Mouse (Mus musculus) limb, embryonic 14.5 days (tissue): ENCODE results near the gene Six1. TPM values are rescaled to one million over a fixed set of nuclear protein-coding genes. Genes with fewer than 3 reads are reported as not detected.

Experiments
- ATAC-seq: fragments of 200-750 bp; cut with Nextera tagmentation; 2 replicates; pipeline ENCODE4 v1.8.0; 2017; ENCODE audit warnings: low read depth, moderate number of reproducible peaks, moderate TSS enrichment; ENCODE audit not compliant: low FRiP score
- DNase-seq: peaks from one replicate; pipeline ENCODE4 v3.0.0-alpha.2; 2015; ENCODE audit warnings: low spot score
- H3K27ac ChIP-seq: fragments of 300-500 bp; sonication (generic); replicated peaks from 2 replicates; pipeline ENCODE4 v1.5.1; 2014; ENCODE audit warnings: low read depth, mild to moderate bottlenecking, low read length, moderate library complexity, mixed read lengths
- H3K27me3 ChIP-seq: fragments of 300-500 bp; sonication (generic); 2 replicates; pipeline ENCODE4 v1.6.1; 2014; ENCODE audit warnings: low read length, mixed read lengths; ENCODE audit not compliant: control insufficient read depth, insufficient read depth
- H3K36me3 ChIP-seq: fragments of 300-500 bp; sonication (generic); 2 replicates; pipeline ENCODE4 v1.6.1; 2014; ENCODE audit warnings: mild to moderate bottlenecking, low read length, moderate library complexity, mixed read lengths; ENCODE audit not compliant: control insufficient read depth, insufficient read depth
- H3K4me1 ChIP-seq: fragments of 300-500 bp; sonication (generic); 2 replicates; pipeline ENCODE4 v1.6.1; 2014; ENCODE audit warnings: antibody characterized with exemption, low read length, mixed read lengths; ENCODE audit not compliant: control insufficient read depth, insufficient read depth
- H3K4me2 ChIP-seq: fragments of 300-500 bp; sonication (generic); replicated peaks from 2 replicates; pipeline ENCODE4 v1.6.1; 2014; ENCODE audit warnings: low read depth, mild to moderate bottlenecking, low read length, moderate library complexity; ENCODE audit not compliant: severe bottlenecking
- H3K4me3 ChIP-seq: fragments of 300-500 bp; sonication (generic); replicated peaks from 2 replicates; pipeline ENCODE4 v1.5.1; 2014; ENCODE audit warnings: low read length
- H3K9ac ChIP-seq: fragments of 300-500 bp; sonication (generic); 2 replicates; pipeline ENCODE4 v1.6.1; 2014; ENCODE audit warnings: mild to moderate bottlenecking, low read depth, low read length, moderate library complexity; ENCODE audit not compliant: severe bottlenecking
- H3K9me3 ChIP-seq: fragments of 300-500 bp; sonication (generic); 2 replicates; pipeline ENCODE4 v1.6.1; 2016; ENCODE audit warnings: low read length; ENCODE audit not compliant: control insufficient read depth
- POLR2A ChIP-seq: fragments of 200-500 bp; IDR thresholded peaks from 2 replicates; pipeline ENCODE4 v1.8.0; 2012; ENCODE audit warnings: inconsistent platforms, mild to moderate bottlenecking, moderate library complexity, borderline replicate concordance; ENCODE audit not compliant: insufficient read depth, insufficient read length; ENCODE audit errors: extremely low read depth
- WGBS: fragments of 180-500 bp; shearing (Covaris S2); extraction: QIAGEN DNeasy Blood & Tissue Kit; methylation state at CpG from one replicate; pipeline ENCODE4 v1.1.7; 2014; 5-methylcytosine and 5-hydroxymethylcytosine counted together
- polyA plus RNA-seq, 2 experiments: library from polyadenylated mRNA; depleted of rRNA in 1 of 2; stranded (reverse) in 1 of 2; unstranded in 1 of 2; fragments of >200 nt; fragmentation: Nextera tagmentation in 1 of 2; extraction: Ambion mirVana in 1 of 2; gene quantifications; 2 replicates each; pipeline versions ENCODE4 v1.2.1 to v1.2.3; 2012 to 2014

Six1 gene
- polyA plus RNA-seq, 2 experiments = 37.6 to 44.6 TPM

GRCm38 (mm10) chr12:72998105-72999001 lies 55.3 kb downstream of the Six1 start:
- ATAC-seq (no peak), DNase-seq (no peak)
- Histone ChIP-seq H3K9ac (no peak overlapping the region), H3K4me1 (no peaks in the 10 kb centered on the region), H3K36me3 (no peaks in the 10 kb centered on the region), H3K4me2 (no peak overlapping the region), H3K9me3 (0 out of 2 replicates have a peak, but pooled peaks cover 4% of the 10 kb centered on the region), H3K27ac (no peak overlapping the region), H3K4me3 (no peak overlapping the region), H3K27me3 (no peaks in the 10 kb centered on the region)
- 87% methylated on average over 4 of the region's 4 CpGs for WGBS
- TF ChIP-seq POLR2A = no peak

GRCm38 (mm10) chr12:72996646-72997045 lies 57.0 kb downstream of the Six1 start:
- TF ChIP-seq POLR2A = no peak
- no peak overlapping the region for H3K9ac ChIP-seq
- ATAC-seq = no peak
- H3K9me3 ChIP-seq = 0 out of 2 replicates have a peak, but pooled peaks cover 4% of the 10 kb centered on the region
- H3K4me3 ChIP-seq = no peak overlapping the region
- H3K27me3 ChIP-seq = no peaks in the 10 kb centered on the region
- no peak for DNase-seq
- 87% methylated on average over 3 of the region's 3 CpGs for WGBS
- H3K4me2 ChIP-seq = no peak overlapping the region
- H3K27ac ChIP-seq = no peak overlapping the region
- H3K36me3 ChIP-seq = no peaks in the 10 kb centered on the region
- no peaks in the 10 kb centered on the region for H3K4me1 ChIP-seq

Other genes starting within 250 kb of the Six1 start
- gene Six6, start 114.0 kb downstream of the Six1 start, polyA plus RNA-seq (2012; rRNA removed) = not detected in 2 replicates
- gene Six6, start 114.0 kb downstream of the Six1 start, polyA plus RNA-seq (2014; fragmentation: Nextera tagmentation; extraction: Ambion mirVana) = not detected in 2 replicates
- 10.8 and 15.7 TPM in 2 replicates for gene 4930447C04Rik, start 113.1 kb downstream of the Six1 start, polyA plus RNA-seq (2012; rRNA removed)
- gene 4930447C04Rik, start 113.1 kb downstream of the Six1 start, polyA plus RNA-seq (2014; fragmentation: Nextera tagmentation; extraction: Ambion mirVana) = 3.2 TPM in 2 replicates
- 6.6 and 8.7 TPM in 2 replicates for gene Six4, start 59.6 kb upstream of the Six1 start, polyA plus RNA-seq (2012; rRNA removed)
- gene Six4, start 59.6 kb upstream of the Six1 start, polyA plus RNA-seq (2014; fragmentation: Nextera tagmentation; extraction: Ambion mirVana) = 6.6 and 7.0 TPM in 2 replicates
- 21.3 and 31.2 TPM in 2 replicates for gene Mnat1, start 69.8 kb upstream of the Six1 start, polyA plus RNA-seq (2012; rRNA removed)
- gene Mnat1, start 69.8 kb upstream of the Six1 start, polyA plus RNA-seq (2014; fragmentation: Nextera tagmentation; extraction: Ambion mirVana) = 44.3 and 44.7 TPM in 2 replicates
- gene Trmt5, start 232.8 kb upstream of the Six1 start, polyA plus RNA-seq (2012; rRNA removed) = 14.1 and 15.3 TPM in 2 replicates
- gene Trmt5, start 232.8 kb upstream of the Six1 start, polyA plus RNA-seq (2014; fragmentation: Nextera tagmentation; extraction: Ambion mirVana) = 14.5 and 16.6 TPM in 2 replicates
- 37.6 and 47.3 TPM in 2 replicates for gene Slc38a6, start 232.9 kb upstream of the Six1 start, polyA plus RNA-seq (2012; rRNA removed)
- 13.1 and 17.2 TPM in 2 replicates for gene Slc38a6, start 232.9 kb upstream of the Six1 start, polyA plus RNA-seq (2014; fragmentation: Nextera tagmentation; extraction: Ambion mirVana)